16 mouse cellular contexts compared by ENCODE assay signal in the genomic region with DNA sequence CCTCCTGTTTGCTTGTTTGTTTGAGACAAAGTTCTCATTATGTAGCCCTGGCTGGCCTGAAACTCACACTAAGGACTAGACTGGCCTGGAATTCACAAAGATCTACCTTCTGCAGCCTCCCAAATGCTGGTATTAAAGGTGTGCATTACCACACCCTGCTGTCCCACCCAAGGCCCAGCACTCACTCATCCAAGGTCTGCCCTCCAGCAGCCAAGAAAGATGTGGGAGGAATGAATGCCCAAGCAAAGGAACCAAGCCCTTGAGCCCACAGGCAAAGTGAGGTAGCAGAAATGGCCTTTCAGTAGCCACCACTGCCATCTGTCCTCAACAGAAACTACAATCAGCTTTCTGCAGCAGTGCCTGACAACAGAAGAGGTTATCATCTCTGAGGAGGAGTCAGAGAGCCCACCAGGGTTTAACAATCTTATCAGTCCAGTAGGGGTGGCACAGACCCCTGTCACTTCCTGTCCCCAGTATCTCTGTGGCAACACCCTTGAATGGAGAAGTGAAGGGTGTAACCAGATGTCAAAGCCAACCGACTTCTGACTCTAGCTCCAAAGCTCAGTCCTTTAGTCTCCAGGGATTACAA. TPM values are rescaled to one million over a fixed set of nuclear protein-coding genes. Genes with fewer than 3 reads are reported as not detected.
A peak's percentile ranks its signal among the peaks of the same experiment; 100 is the strongest.
DNase-seq lines count a peak whose midpoint lies in the region; ATAC-seq lines count a peak whose summit lies in the region.
"Had no signal": no experiment of that assay in that cellular context is flagged by ENCODE, and none has a peak within 500 bp of the region (broad histone marks: within the 10 kb centered on the region; RNA-seq: fewer than 3 reads in every experiment).

No protein-coding gene starts in this region.

- no peaks in the 10 kb centered on the region for H3K27me3 ChIP-seq in hindbrain, embryonic 10.5 days (ENCODE audit: insufficient read depth, poor library complexity, severe bottlenecking)
- no peaks in the 10 kb centered on the region for H3K27me3 ChIP-seq in hindbrain, embryonic 11.5 days (ENCODE audit: control insufficient read depth, insufficient read depth, low read length)
- no peaks in the 10 kb centered on the region for H3K27me3 ChIP-seq in limb, embryonic 10.5 days (ENCODE audit: low read depth, poor library complexity, severe bottlenecking)
- H3K27me3 ChIP-seq in embryonic facial prominence, embryonic 10.5 days (replicated peaks; ENCODE audit: low read depth, poor library complexity, severe bottlenecking): no peaks in the 10 kb centered on the region
- H3K27me3 ChIP-seq: heart, embryonic 15.5 days; neural tube, embryonic 15.5 days had no signal

- no peaks in the 10 kb centered on the region for H3K36me3 ChIP-seq in hindbrain, embryonic 10.5 days
- H3K36me3 ChIP-seq in hindbrain, embryonic 11.5 days (ENCODE audit: control insufficient read depth, insufficient read depth, low read length): no peaks in the 10 kb centered on the region
- H3K36me3 ChIP-seq in limb, embryonic 10.5 days: no peaks in the 10 kb centered on the region
- H3K36me3 ChIP-seq in embryonic facial prominence, embryonic 10.5 days (replicated peaks): no peaks in the 10 kb centered on the region
- H3K36me3 ChIP-seq: heart, embryonic 15.5 days; neural tube, embryonic 15.5 days had no signal

- peaks cover 9% of the 10 kb centered on the region; the same call in 1 of the 2 replicates for H3K4me1 ChIP-seq in hindbrain, embryonic 10.5 days (replicated peaks)
- H3K4me1 ChIP-seq in hindbrain, embryonic 11.5 days (replicated peaks; ENCODE audit: control insufficient read depth, insufficient read depth, low read length): no peaks in the 10 kb centered on the region
- H3K4me1 ChIP-seq in limb, embryonic 10.5 days: peaks cover 10% of the 10 kb centered on the region
- H3K4me1 ChIP-seq in embryonic facial prominence, embryonic 10.5 days: peaks cover 8% of the 10 kb centered on the region
- H3K4me1 ChIP-seq: heart, embryonic 15.5 days; neural tube, embryonic 15.5 days had no signal

- 59% methylated on average over 1 of the region's 1 CpGs for WGBS in hindbrain, embryonic 10.5 days
- 52% methylated on average over 1 of the region's 1 CpGs for WGBS in hindbrain, embryonic 11.5 days
- WGBS in limb, embryonic 10.5 days: 49% methylated on average over 1 of the region's 1 CpGs
- 51% methylated on average over 1 of the region's 1 CpGs for WGBS in embryonic facial prominence, embryonic 10.5 days

- no peak overlapping the region for H3K9ac ChIP-seq in hindbrain, embryonic 11.5 days (ENCODE audit: low read depth, low read length)
- H3K9ac ChIP-seq: heart, embryonic 15.5 days; neural tube, embryonic 15.5 days had no signal

- H3K9me3 ChIP-seq in hindbrain, embryonic 10.5 days: no peaks in the 10 kb centered on the region
- H3K9me3 ChIP-seq in hindbrain, embryonic 11.5 days (ENCODE audit: control insufficient read depth, low read length): no peaks in the 10 kb centered on the region
- no peaks in the 10 kb centered on the region for H3K9me3 ChIP-seq in limb, embryonic 10.5 days (replicated peaks)
- no peaks in the 10 kb centered on the region for H3K9me3 ChIP-seq in embryonic facial prominence, embryonic 10.5 days
- H3K9me3 ChIP-seq: heart, embryonic 15.5 days; neural tube, embryonic 15.5 days had no signal

- no peak overlapping the region for H3K4me2 ChIP-seq in hindbrain, embryonic 11.5 days (replicated peaks; ENCODE audit: low read depth, low read length)
- H3K4me2 ChIP-seq: heart, embryonic 15.5 days; neural tube, embryonic 15.5 days had no signal

- ATAC-seq in hindbrain, embryonic 11.5 days (ENCODE audit: low FRiP score): no peak
- peak; percentile 79 for ATAC-seq in megakaryocyte progenitor cell, adult 5-6 weeks (replicated peaks; ENCODE audit: poor library complexity)
- ATAC-seq: hindbrain, postnatal 0 days had no signal

- no peak overlapping the region for H3K4me3 ChIP-seq in hindbrain, embryonic 10.5 days
- no peak overlapping the region; the same call in 1 of the 2 replicates for H3K4me3 ChIP-seq in hindbrain, embryonic 11.5 days (ENCODE audit: low read depth, low read length)
- H3K4me3 ChIP-seq in limb, embryonic 10.5 days: no peak overlapping the region
- no peak overlapping the region for H3K4me3 ChIP-seq in embryonic facial prominence, embryonic 10.5 days
- H3K4me3 ChIP-seq: heart, embryonic 15.5 days; neural tube, embryonic 15.5 days had no signal

- 0 out of 2 replicates have a peak overlapping the region, but pooled peaks have one; percentile 40 for H3K27ac ChIP-seq in hindbrain, embryonic 10.5 days
- H3K27ac ChIP-seq in hindbrain, embryonic 11.5 days (ENCODE audit: low read depth, low read length): no peak overlapping the region
- peak overlapping the region; percentile 25; the same call in 1 of the 2 replicates for H3K27ac ChIP-seq in limb, embryonic 10.5 days
- no peak overlapping the region; the same call in 1 of the 2 replicates for H3K27ac ChIP-seq in embryonic facial prominence, embryonic 10.5 days (replicated peaks)
- H3K27ac ChIP-seq: heart, embryonic 15.5 days; hindbrain, postnatal 0 days; neural tube, embryonic 15.5 days had no signal

- DNase-seq in hindbrain, embryonic 10.5 days (ENCODE audit: low spot score): no peak
- DNase-seq in hindbrain, embryonic 11.5 days (ENCODE audit: low spot score): no peak
- DNase-seq in c-Kit-positive CD71-negative TER-119-negative erythroid progenitor cells, embryonic 14.5 days (ENCODE audit: low read depth): peak; percentile 72
- no peak for DNase-seq in limb, embryonic 10.5 days (ENCODE audit: low spot score)
- no peak for DNase-seq in gastrocnemius, postnatal 4 days (ENCODE audit: low spot score in 2 of 2)
- DNase-seq in lung, postnatal 36 days: no peak
- DNase-seq in embryonic facial prominence, embryonic 10.5 days (ENCODE audit: low spot score): no peak
- DNase-seq: adrenal gland, adult 8-10 months; layer of hippocampus, adult 9-11 months; left cerebral cortex, postnatal 4 days; right cerebral cortex, adult 18-20 months; thymus, postnatal 4 days had no signal

RNA-seq across cellular contexts. Expression of gene Hdgf, which starts 5.0 kb away (rescaled TPM):
- polyA plus RNA-seq in hindbrain, embryonic 10.5 days (2016; fragmentation: Nextera tagmentation; extraction: Ambion mirVana): 229 TPM in 2 replicates
- polyA plus RNA-seq in hindbrain, embryonic 11.5 days (2014; fragmentation: Nextera tagmentation; extraction: Ambion mirVana): 202 and 246 TPM in 2 replicates
- 272 and 313 TPM in 2 replicates for polyA plus RNA-seq in limb, embryonic 10.5 days (2016; fragmentation: Nextera tagmentation; extraction: Ambion mirVana)
- 281 and 308 TPM in 2 replicates for total RNA-seq in megakaryocyte progenitor cell, adult 5-6 weeks (2015)
- total RNA-seq in megakaryocyte progenitor cell, adult 5-6 weeks (2017): 348 and 456 TPM in 2 replicates
- total RNA-seq in gastrocnemius, postnatal 4 days (2021): 100 to 1,000 TPM; 179 to 182 TPM
- polyA plus RNA-seq in embryonic facial prominence, embryonic 10.5 days (2016; fragmentation: Nextera tagmentation; extraction: Ambion mirVana): 269 and 278 TPM in 2 replicates

RNA-seq across cellular contexts. Expression of gene Prcc, which starts 15.7 kb away (rescaled TPM):
- 18.7 and 19.1 TPM in 2 replicates for polyA plus RNA-seq in hindbrain, embryonic 10.5 days (2016; fragmentation: Nextera tagmentation; extraction: Ambion mirVana)
- 17.6 and 18.6 TPM in 2 replicates for polyA plus RNA-seq in hindbrain, embryonic 11.5 days (2014; fragmentation: Nextera tagmentation; extraction: Ambion mirVana)
- polyA plus RNA-seq in limb, embryonic 10.5 days (2016; fragmentation: Nextera tagmentation; extraction: Ambion mirVana): 17.5 and 20.5 TPM in 2 replicates
- 24.5 and 25.6 TPM in 2 replicates for total RNA-seq in megakaryocyte progenitor cell, adult 5-6 weeks (2015)
- total RNA-seq in megakaryocyte progenitor cell, adult 5-6 weeks (2017): 28.9 and 31.3 TPM in 2 replicates
- 10 to 100 TPM; 56.7 to 58.3 TPM for total RNA-seq in gastrocnemius, postnatal 4 days (2021)
- polyA plus RNA-seq in embryonic facial prominence, embryonic 10.5 days (2016; fragmentation: Nextera tagmentation; extraction: Ambion mirVana): 19.7 and 20.6 TPM in 2 replicates

RNA-seq across cellular contexts. Expression of gene Mrpl24, which starts 18.2 kb away (rescaled TPM):
- polyA plus RNA-seq in hindbrain, embryonic 10.5 days (2016; fragmentation: Nextera tagmentation; extraction: Ambion mirVana): 74.7 and 76.1 TPM in 2 replicates
- 78.4 and 83.6 TPM in 2 replicates for polyA plus RNA-seq in hindbrain, embryonic 11.5 days (2014; fragmentation: Nextera tagmentation; extraction: Ambion mirVana)
- polyA plus RNA-seq in limb, embryonic 10.5 days (2016; fragmentation: Nextera tagmentation; extraction: Ambion mirVana): 75.0 and 81.3 TPM in 2 replicates
- total RNA-seq in megakaryocyte progenitor cell, adult 5-6 weeks (2015): 157 and 195 TPM in 2 replicates
- total RNA-seq in megakaryocyte progenitor cell, adult 5-6 weeks (2017): 119 and 137 TPM in 2 replicates
- total RNA-seq in gastrocnemius, postnatal 4 days (2021): 10 to 100 TPM; 55.0 to 57.0 TPM
- 78.4 and 79.3 TPM in 2 replicates for polyA plus RNA-seq in embryonic facial prominence, embryonic 10.5 days (2016; fragmentation: Nextera tagmentation; extraction: Ambion mirVana)

RNA-seq across cellular contexts. Expression of gene Isg20l2, which starts 29.0 kb away (rescaled TPM):
- 73.3 and 75.7 TPM in 2 replicates for polyA plus RNA-seq in hindbrain, embryonic 10.5 days (2016; fragmentation: Nextera tagmentation; extraction: Ambion mirVana)
- polyA plus RNA-seq in hindbrain, embryonic 11.5 days (2014; fragmentation: Nextera tagmentation; extraction: Ambion mirVana): 42.5 and 55.2 TPM in 2 replicates
- 84.8 and 86.0 TPM in 2 replicates for polyA plus RNA-seq in limb, embryonic 10.5 days (2016; fragmentation: Nextera tagmentation; extraction: Ambion mirVana)
- 45.2 and 51.0 TPM in 2 replicates for total RNA-seq in megakaryocyte progenitor cell, adult 5-6 weeks (2015)
- 41.1 and 51.0 TPM in 2 replicates for total RNA-seq in megakaryocyte progenitor cell, adult 5-6 weeks (2017)
- total RNA-seq in gastrocnemius, postnatal 4 days (2021): 10 to 100 TPM; 20.2 to 20.6 TPM
- polyA plus RNA-seq in embryonic facial prominence, embryonic 10.5 days (2016; fragmentation: Nextera tagmentation; extraction: Ambion mirVana): 78.0 and 81.3 TPM in 2 replicates

RNA-seq across cellular contexts. Expression of gene Rrnad1, which starts 29.4 kb away (rescaled TPM):
- polyA plus RNA-seq in hindbrain, embryonic 10.5 days (2016; fragmentation: Nextera tagmentation; extraction: Ambion mirVana): 18.9 and 20.9 TPM in 2 replicates
- 13.7 and 17.9 TPM in 2 replicates for polyA plus RNA-seq in hindbrain, embryonic 11.5 days (2014; fragmentation: Nextera tagmentation; extraction: Ambion mirVana)
- polyA plus RNA-seq in limb, embryonic 10.5 days (2016; fragmentation: Nextera tagmentation; extraction: Ambion mirVana): 21.1 and 21.7 TPM in 2 replicates
- 10.3 and 11.1 TPM in 2 replicates for total RNA-seq in megakaryocyte progenitor cell, adult 5-6 weeks (2015)
- 13.2 and 16.2 TPM in 2 replicates for total RNA-seq in megakaryocyte progenitor cell, adult 5-6 weeks (2017)
- total RNA-seq in gastrocnemius, postnatal 4 days (2021): 1 to 10 TPM; 7.4 to 8.7 TPM
- 20.6 and 21.5 TPM in 2 replicates for polyA plus RNA-seq in embryonic facial prominence, embryonic 10.5 days (2016; fragmentation: Nextera tagmentation; extraction: Ambion mirVana)

Comparison
In these comparisons a context has a peak if more than half of its experiments do, and no peak if none do; other contexts are left out.
1. H3K27ac ChIP-seq: peak in hindbrain, embryonic 10.5 days (single experiment) and limb, embryonic 10.5 days (single experiment); none in hindbrain, embryonic 11.5 days (single experiment) and embryonic facial prominence, embryonic 10.5 days (single experiment).